Mouse (Mus musculus) midbrain, embryonic 11.5 days (tissue): ENCODE data around the gene Pibf1. TPM values are rescaled to one million over a fixed set of nuclear protein-coding genes. Genes with fewer than 3 reads are reported as not detected.

Experiments
- ATAC-seq: fragments of 200-750 bp; cut with Nextera tagmentation; 2 replicates; pipeline ENCODE4 v1.8.0; 2017; ENCODE audit warnings: moderate TSS enrichment, moderate library complexity; ENCODE audit not compliant: low FRiP score
- DNase-seq: peaks from one replicate; pipeline ENCODE4 v3.0.0; 2015; ENCODE audit warnings: low spot score; ENCODE audit errors: missing footprints
- H3K27ac ChIP-seq: fragments of 300-500 bp; sonication (generic); 2 replicates; pipeline ENCODE4 v1.5.1; 2014; ENCODE audit warnings: low read depth, low read length
- H3K27me3 ChIP-seq: fragments of 300-500 bp; sonication (generic); 2 replicates; pipeline ENCODE4 v1.6.1; 2014; ENCODE audit warnings: mild to moderate bottlenecking, low read length, moderate library complexity, mixed read lengths; ENCODE audit not compliant: control insufficient read depth, insufficient read depth
- H3K36me3 ChIP-seq: fragments of 300-500 bp; sonication (generic); 2 replicates; pipeline ENCODE4 v1.6.1; 2014; ENCODE audit warnings: mild to moderate bottlenecking, low read length, moderate library complexity, mixed read lengths; ENCODE audit not compliant: control insufficient read depth, insufficient read depth
- H3K4me1 ChIP-seq: fragments of 300-500 bp; sonication (generic); 2 replicates; pipeline ENCODE4 v1.6.1; 2014; ENCODE audit warnings: low read length; ENCODE audit not compliant: control insufficient read depth, insufficient read depth
- H3K4me2 ChIP-seq: fragments of 300-500 bp; sonication (generic); 2 replicates; pipeline ENCODE4 v1.6.1; 2014; ENCODE audit warnings: mild to moderate bottlenecking, moderate library complexity
- H3K4me3 ChIP-seq: fragments of 300-500 bp; sonication (generic); 2 replicates; pipeline ENCODE4 v1.5.1; 2014; ENCODE audit warnings: low read depth, low read length
- H3K9ac ChIP-seq: fragments of 300-500 bp; sonication (generic); 2 replicates; pipeline ENCODE4 v1.6.1; 2014; ENCODE audit warnings: low read length
- H3K9me3 ChIP-seq: fragments of 300-500 bp; sonication (generic); 2 replicates; pipeline ENCODE4 v1.6.1; 2016; ENCODE audit warnings: low read length; ENCODE audit not compliant: control insufficient read depth
- WGBS: fragments of 180-500 bp; shearing (Covaris S2); extraction: QIAGEN DNeasy Blood & Tissue Kit; methylation state at CpG from one replicate; pipeline ENCODE4 v1.1.7; 2014; 5-methylcytosine and 5-hydroxymethylcytosine counted together
- polyA plus RNA-seq: library from polyadenylated mRNA; unstranded; fragments of >200 nt; fragmentation: Nextera tagmentation; extraction: Ambion mirVana; gene quantifications from 2 replicates; pipeline ENCODE4 v1.2.1, GENCODE M21; 2014

Pibf1 gene
- polyA plus RNA-seq, 1 experiment from 2014 or later, result 22.8 TPM

- H3K27me3 ChIP-seq, result no peaks in the 10 kb centered on the region
- WGBS, result over 99% methylated on average over 4 of the region's 4 CpGs
- H3K4me3 ChIP-seq, result no peak overlapping the region
- no peaks in the 10 kb centered on the region for H3K9me3 ChIP-seq
- ATAC-seq, result no peak
- H3K4me2 ChIP-seq, result no peak overlapping the region
- H3K9ac ChIP-seq, result no peak overlapping the region
- DNase-seq, result no peak
- H3K36me3 ChIP-seq, result no peaks in the 10 kb centered on the region
- no peaks in the 10 kb centered on the region for H3K4me1 ChIP-seq
- H3K27ac ChIP-seq, result no peak overlapping the region
Measured at GRCm38 (mm10) chr14:99225929-99226328, 126.7 kb downstream of the Pibf1 start.

- Histone ChIP-seq H3K4me3 (no peak overlapping the region), H3K4me2 (no peak overlapping the region), H3K36me3 (no peaks in the 10 kb centered on the region; the same call in 1 of the 2 replicates), H3K9me3 (no peaks in the 10 kb centered on the region), H3K4me1 (no peaks in the 10 kb centered on the region), H3K9ac (no peak overlapping the region), H3K27me3 (no peaks in the 10 kb centered on the region), H3K27ac (no peak overlapping the region)
- DNase-seq (no peak), ATAC-seq (no peak)
- 93% methylated on average over 11 of the region's 11 CpGs for WGBS
Measured at GRCm38 (mm10) chr14:99229071-99229780, 130.0 kb downstream of the Pibf1 start.

- 94% methylated on average over 3 of the region's 3 CpGs for WGBS
- Histone ChIP-seq H3K4me3 (no peak overlapping the region), H3K27me3 (no peaks in the 10 kb centered on the region), H3K27ac (no peak overlapping the region), H3K4me2 (no peak overlapping the region), H3K4me1 (no peaks in the 10 kb centered on the region), H3K36me3 (no peaks in the 10 kb centered on the region; the same call in 1 of the 2 replicates), H3K9ac (no peak overlapping the region), H3K9me3 (no peaks in the 10 kb centered on the region)
- no peak for ATAC-seq
- no peak for DNase-seq
Measured at GRCm38 (mm10) chr14:99233056-99233455, 133.8 kb downstream of the Pibf1 start.

GRCm38 (mm10) chr14:99237115-99237514 lies 137.9 kb downstream of the Pibf1 start:
- Histone ChIP-seq H3K36me3 (no peaks in the 10 kb centered on the region; the same call in 1 of the 2 replicates), H3K4me2 (no peak overlapping the region), H3K4me3 (no peak overlapping the region), H3K27me3 (no peaks in the 10 kb centered on the region), H3K9me3 (no peaks in the 10 kb centered on the region), H3K4me1 (no peaks in the 10 kb centered on the region), H3K9ac (no peak overlapping the region), H3K27ac (no peak overlapping the region)
- ATAC-seq, result no peak
- 85% methylated on average over 5 of the region's 5 CpGs for WGBS
- no peak for DNase-seq

- no peaks in the 10 kb centered on the region for H3K27me3 ChIP-seq
- no peaks in the 10 kb centered on the region for H3K9me3 ChIP-seq
- no peak overlapping the region for H3K27ac ChIP-seq
- no peaks in the 10 kb centered on the region for H3K4me1 ChIP-seq
- WGBS, result 83% methylated on average over 11 of the region's 11 CpGs
- no peaks in the 10 kb centered on the region for H3K36me3 ChIP-seq
- ATAC-seq (no peak), DNase-seq (no peak)
- no peak overlapping the region for H3K9ac ChIP-seq
- no peak overlapping the region for H3K4me3 ChIP-seq
- H3K4me2 ChIP-seq, result no peak overlapping the region
Measured at GRCm38 (mm10) chr14:99240563-99240962, 141.3 kb downstream of the Pibf1 start.

- no peaks in the 10 kb centered on the region for H3K9me3 ChIP-seq
- no peaks in the 10 kb centered on the region for H3K36me3 ChIP-seq
- H3K27me3 ChIP-seq, result no peaks in the 10 kb centered on the region
- WGBS, result 76% methylated on average over 3 of the region's 3 CpGs
- no peak overlapping the region for H3K4me2 ChIP-seq
- no peak overlapping the region for H3K27ac ChIP-seq
- no peaks in the 10 kb centered on the region for H3K4me1 ChIP-seq
- no peak overlapping the region for H3K9ac ChIP-seq
- no peak overlapping the region for H3K4me3 ChIP-seq
- DNase-seq (no peak), ATAC-seq (no peak)
Measured at GRCm38 (mm10) chr14:99244508-99244907, 145.3 kb downstream of the Pibf1 start.

GRCm38 (mm10) chr14:99262026-99262425 lies 162.8 kb downstream of the Pibf1 start:
- DNase-seq, result no peak
- no peak overlapping the region for H3K27ac ChIP-seq
- no peaks in the 10 kb centered on the region for H3K9me3 ChIP-seq
- no peak for ATAC-seq
- 93% methylated on average over 12 of the region's 12 CpGs for WGBS
- H3K9ac ChIP-seq, result no peak overlapping the region
- H3K36me3 ChIP-seq, result no peaks in the 10 kb centered on the region
- H3K4me3 ChIP-seq, result no peak overlapping the region
- no peak overlapping the region for H3K4me2 ChIP-seq
- H3K27me3 ChIP-seq, result no peaks in the 10 kb centered on the region
- H3K4me1 ChIP-seq, result no peaks in the 10 kb centered on the region

- Histone ChIP-seq H3K27ac (no peak overlapping the region), H3K27me3 (no peaks in the 10 kb centered on the region), H3K36me3 (no peaks in the 10 kb centered on the region), H3K4me1 (no peaks in the 10 kb centered on the region), H3K9ac (no peak overlapping the region), H3K4me2 (no peak overlapping the region), H3K9me3 (no peaks in the 10 kb centered on the region), H3K4me3 (no peak overlapping the region)
- ATAC-seq, result no peak
- WGBS, result 95% methylated on average over 6 of the region's 6 CpGs
- DNase-seq, result no peak
Measured at GRCm38 (mm10) chr14:99263816-99264215, 164.6 kb downstream of the Pibf1 start.

GRCm38 (mm10) chr14:99265791-99266190 lies 166.6 kb downstream of the Pibf1 start:
- Histone ChIP-seq H3K9ac (no peak overlapping the region), H3K4me1 (no peaks in the 10 kb centered on the region), H3K4me2 (no peak overlapping the region), H3K4me3 (no peak overlapping the region), H3K36me3 (no peaks in the 10 kb centered on the region), H3K27ac (no peak overlapping the region), H3K27me3 (no peaks in the 10 kb centered on the region), H3K9me3 (no peaks in the 10 kb centered on the region)
- ATAC-seq, result no peak
- WGBS, result 94% methylated on average over 14 of the region's 14 CpGs
- no peak for DNase-seq
